In the genomic region with DNA sequence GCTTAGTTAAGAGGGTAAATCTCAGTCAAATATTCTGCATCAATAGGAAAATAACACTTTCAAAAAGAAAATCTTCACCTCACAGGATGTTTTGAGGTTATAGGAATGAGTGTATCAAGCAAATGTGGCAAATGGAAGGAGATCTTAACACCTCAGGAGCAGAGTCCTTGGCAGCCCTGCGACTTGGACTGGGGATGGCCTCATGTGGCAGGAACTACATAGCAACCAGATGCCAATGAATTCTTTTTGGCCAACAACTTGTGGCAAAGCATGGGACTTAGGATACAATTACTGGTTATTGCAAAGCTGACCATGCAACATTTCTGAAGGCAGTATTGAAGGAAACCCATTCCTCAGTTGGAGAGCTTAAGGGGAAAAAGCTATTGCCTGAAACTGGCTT, we compare ENCODE assay signal across 18 mouse cellular contexts. TPM values are rescaled to one million over a fixed set of nuclear protein-coding genes. Genes with fewer than 3 reads are reported as not detected.
DNase-seq lines count a peak whose midpoint lies in the region; ATAC-seq and TF ChIP-seq lines count a peak whose summit lies in the region.
"Had no signal": no experiment of that assay in that cellular context is flagged by ENCODE, and none has a peak within 500 bp of the region (broad histone marks: within the 10 kb centered on the region; RNA-seq: fewer than 3 reads in every experiment).

No protein-coding gene starts in this region.

- no peak for TF ChIP-seq CTCF in midbrain, postnatal 0 days (IDR thresholded peaks at IDR 0.05)

- 96% methylated on average over 1 of the region's 1 CpGs for WGBS in midbrain, postnatal 0 days

- no peak overlapping the region for H3K4me2 ChIP-seq in midbrain, postnatal 0 days (ENCODE audit: low read depth, low read length, poor library complexity, severe bottlenecking)
- H3K4me2 ChIP-seq: embryonic facial prominence, embryonic 13.5 days; embryonic facial prominence, embryonic 15.5 days; forebrain, embryonic 13.5 days; forebrain, embryonic 15.5 days had no signal

- H3K9me3 ChIP-seq in midbrain, postnatal 0 days (ENCODE audit: low read length), result no peaks in the 10 kb centered on the region
- H3K9me3 ChIP-seq: embryonic facial prominence, embryonic 13.5 days; embryonic facial prominence, embryonic 15.5 days; forebrain, embryonic 13.5 days; forebrain, embryonic 15.5 days had no signal

- H3K27ac ChIP-seq in midbrain, postnatal 0 days (ENCODE audit: low read depth, low read length), result no peak overlapping the region
- H3K27ac ChIP-seq: embryonic facial prominence, embryonic 13.5 days; embryonic facial prominence, embryonic 15.5 days; forebrain, embryonic 13.5 days; forebrain, embryonic 15.5 days had no signal

- ATAC-seq in midbrain, postnatal 0 days (ENCODE audit: low FRiP score), result no peak
- ATAC-seq: forebrain, embryonic 13.5 days; forebrain, embryonic 15.5 days; forebrain, postnatal 0 days had no signal

- H3K4me3 ChIP-seq in midbrain, postnatal 0 days (ENCODE audit: low read depth, low read length), result no peak overlapping the region
- H3K4me3 ChIP-seq: embryonic facial prominence, embryonic 13.5 days; embryonic facial prominence, embryonic 15.5 days; erythroblast, embryonic 14.5 days; forebrain, embryonic 13.5 days; forebrain, embryonic 15.5 days had no signal

- no peaks in the 10 kb centered on the region for H3K27me3 ChIP-seq in midbrain, postnatal 0 days (ENCODE audit: insufficient read depth, low read length)
- H3K27me3 ChIP-seq: embryonic facial prominence, embryonic 15.5 days; forebrain, embryonic 13.5 days; forebrain, embryonic 15.5 days had no signal

- H3K36me3 ChIP-seq in midbrain, postnatal 0 days (ENCODE audit: insufficient read depth, low read length), result no peaks in the 10 kb centered on the region
- H3K36me3 ChIP-seq: embryonic facial prominence, embryonic 13.5 days; embryonic facial prominence, embryonic 15.5 days; forebrain, embryonic 15.5 days had no signal

- no peaks in the 10 kb centered on the region for H3K4me1 ChIP-seq in midbrain, postnatal 0 days (ENCODE audit: insufficient read depth, low read length)
- H3K4me1 ChIP-seq: embryonic facial prominence, embryonic 15.5 days had no signal

- no peak overlapping the region for H3K9ac ChIP-seq in midbrain, postnatal 0 days (replicated peaks; ENCODE audit: low read length, poor library complexity, severe bottlenecking)
- H3K9ac ChIP-seq: embryonic facial prominence, embryonic 13.5 days; embryonic facial prominence, embryonic 15.5 days; forebrain, embryonic 13.5 days; forebrain, embryonic 15.5 days; forebrain, postnatal 0 days had no signal

- peak; percentile 19 for DNase-seq in cerebellum, adult 9-11 months
- DNase-seq in cerebellum, adult 8-10 months, result no peak
- DNase-seq in cerebellum, postnatal 14 days, result peak; percentile 38 to 53
- DNase-seq in cerebellum, adult 11-12 months, result no peak
- peak; percentile 29 for DNase-seq in adipocyte (ENCODE audit: low spot score)
- DNase-seq in brain, adult 2 months (ENCODE audit: low read depth, low spot score), result peak; percentile 25
- no peak for DNase-seq in midbrain, postnatal 0 days (ENCODE audit: low spot score)
- DNase-seq: adrenal gland, adult 8-10 months; adrenal gland, postnatal 14 days; adrenal gland, postnatal 36 days; embryo, embryonic 11 days; forebrain, postnatal 0 days had no signal

RNA-seq across cellular contexts. Expression of gene Cavin2, which starts 39.6 kb away (rescaled TPM):
- 7.5 and 10.8 TPM in 2 replicates for total RNA-seq in midbrain, postnatal 0 days (2014; rRNA removed)
- polyA plus RNA-seq in midbrain, postnatal 0 days (2015; fragmentation: Nextera tagmentation; extraction: Ambion mirVana), result 8.4 and 8.7 TPM in 2 replicates
- total RNA-seq: MEL had no signal

Comparison
In these comparisons a context has a peak if more than half of its experiments do, and no peak if none do; other contexts are left out.
1. DNase-seq: peak in cerebellum, adult 9-11 months (single experiment), cerebellum, postnatal 14 days (2 of 2), adipocyte (single experiment) and brain, adult 2 months (single experiment); none in cerebellum, adult 8-10 months (single experiment), cerebellum, adult 11-12 months (single experiment) and midbrain, postnatal 0 days (single experiment).